Mouse (Mus musculus): ENCODE measurements at regions not wholly inside any gene's neighbourhood (a gene's known extent, or its start where the extent isn't known, plus 50 kb on each side); places are given as distances from the start of the nearest gene placed in this dataset.

DNA sequence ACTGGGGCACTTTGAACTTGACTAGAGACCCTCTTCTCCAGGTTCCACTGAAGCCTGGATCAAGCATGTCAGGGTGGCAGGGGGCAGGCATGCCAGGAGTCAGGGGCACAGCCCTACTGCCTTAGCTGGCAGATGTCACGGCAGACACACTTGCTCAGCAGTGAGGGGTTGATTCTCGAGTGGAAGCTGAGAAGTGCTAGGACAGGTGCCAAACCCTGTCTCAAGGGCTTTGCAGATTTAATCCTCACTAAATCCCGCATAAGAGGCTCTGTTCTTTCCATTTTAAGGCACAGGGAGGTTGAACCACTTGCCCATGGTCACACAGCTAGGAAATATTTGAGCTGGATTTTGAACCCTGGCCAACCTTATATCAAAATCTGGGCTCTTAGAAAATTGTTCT is 223.5 kb upstream of the Mvb12b start:
- no peak for DNase-seq (ENCODE audit: low spot score in 2 of 2)

DNA sequence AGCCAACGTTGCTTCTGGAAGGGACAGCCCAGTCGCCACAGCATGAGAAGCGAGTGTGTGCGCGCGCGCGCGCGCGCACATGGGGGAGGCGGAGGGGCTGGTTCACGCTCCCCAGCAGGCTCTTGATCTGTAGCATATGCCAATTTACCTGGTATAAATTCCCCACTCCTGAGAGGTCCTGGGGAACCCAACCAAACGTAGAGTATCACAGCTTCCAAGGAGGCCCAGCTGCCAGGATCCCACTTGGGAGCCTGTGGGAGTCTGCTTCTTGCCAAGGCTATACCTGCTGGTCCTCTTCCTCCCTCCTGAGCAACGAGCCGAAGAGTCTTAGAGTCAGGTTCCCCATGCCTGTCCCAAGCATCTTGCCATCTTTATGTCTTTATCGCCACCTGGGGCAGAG is 222.8 kb upstream of the Mvb12b start:
- no peak for DNase-seq (ENCODE audit: low spot score in 2 of 2)

DNA sequence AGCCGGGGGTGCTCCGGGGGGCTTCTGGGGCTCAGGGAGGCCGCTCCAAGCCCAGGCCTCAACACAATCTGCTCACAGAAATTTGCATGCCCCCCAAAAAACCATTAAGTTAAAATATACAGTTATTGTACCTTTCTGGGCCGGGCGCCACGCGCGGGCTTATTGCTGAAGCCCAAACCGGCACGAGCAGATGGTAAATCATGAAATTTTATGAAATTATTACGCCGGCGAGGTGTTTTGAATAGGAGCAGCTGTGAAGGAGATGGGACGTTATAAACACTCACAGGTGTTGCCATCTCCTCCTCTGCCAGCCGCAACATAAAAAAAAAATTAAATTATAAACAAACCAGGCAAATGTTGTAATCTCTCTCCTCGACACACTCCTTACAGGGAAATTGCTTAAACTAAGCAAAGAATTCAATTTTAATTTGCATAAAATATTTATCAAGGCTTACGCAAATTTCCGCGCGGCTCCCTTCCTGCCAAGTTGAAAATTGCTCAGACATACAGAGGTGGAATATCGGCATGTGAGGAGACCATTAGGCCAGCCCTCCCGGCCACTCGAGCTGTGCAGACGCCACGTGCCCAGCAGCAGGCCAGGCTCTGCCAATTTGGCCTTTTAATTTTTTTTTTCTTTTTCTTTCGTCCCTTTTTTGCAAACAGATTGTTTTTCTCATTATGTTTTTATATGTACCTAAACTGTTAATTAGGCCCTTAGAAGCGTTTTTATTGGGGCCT is 220.0 kb upstream of the Mvb12b start:
- DNase-seq (ENCODE audit: low spot score in 2 of 2), result no peak

DNA sequence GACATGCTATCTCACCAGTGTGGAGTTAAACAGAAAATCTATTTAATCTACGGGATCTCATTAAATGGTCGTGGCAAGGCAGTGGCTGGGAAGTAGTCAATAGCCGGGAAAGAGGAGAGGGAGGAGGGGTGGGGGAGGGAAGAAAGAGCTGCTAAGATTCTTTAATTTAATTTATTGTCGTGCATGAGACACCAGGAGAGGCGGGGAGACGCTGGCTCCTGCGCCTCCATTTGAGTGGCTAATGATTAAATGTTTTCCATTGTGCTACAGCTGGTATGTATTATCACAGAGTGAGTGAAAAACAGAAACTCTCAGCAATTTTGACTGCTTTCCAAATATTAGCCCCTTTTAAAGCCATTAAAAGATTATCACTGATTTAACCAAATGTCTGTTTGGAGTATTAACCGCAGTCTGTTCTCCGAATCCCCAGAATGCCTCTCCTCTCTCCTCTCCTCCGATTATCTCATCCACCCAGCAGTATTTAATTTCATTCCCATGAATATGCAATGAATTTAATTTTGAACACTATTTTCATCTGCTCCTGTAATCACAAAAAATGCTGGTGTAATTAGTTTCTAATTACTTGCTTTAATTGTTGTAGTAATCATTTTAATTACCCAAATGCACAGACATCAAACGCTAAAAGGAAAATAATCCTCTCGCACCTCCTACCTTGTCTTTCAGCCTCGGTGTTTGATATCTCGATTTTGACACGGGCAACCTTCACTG is 219.3 kb upstream of the Mvb12b start:
- DNase-seq (ENCODE audit: low spot score in 2 of 2), result no peak

DNA sequence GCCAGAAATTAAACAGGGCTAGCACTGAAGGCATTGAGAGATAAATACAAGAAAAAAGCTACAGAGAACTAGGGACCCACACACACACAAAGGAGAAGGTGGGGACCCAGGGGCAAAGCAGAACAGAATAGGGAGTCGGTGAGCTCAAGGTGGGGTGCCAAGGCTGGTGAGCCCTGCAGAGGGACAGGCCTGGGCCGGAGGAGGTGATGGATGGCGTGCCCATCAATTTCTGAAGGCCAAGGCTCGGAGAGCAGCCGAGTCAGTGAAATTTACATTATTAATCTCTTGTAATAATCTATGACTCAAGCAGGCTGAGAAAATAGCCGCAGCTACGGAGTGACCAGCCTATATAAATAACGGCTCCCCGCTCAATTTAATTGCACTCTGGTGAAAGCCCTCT is 218.5 kb upstream of the Mvb12b start:
- DNase-seq (ENCODE audit: low spot score in 2 of 2), result no peak

DNA sequence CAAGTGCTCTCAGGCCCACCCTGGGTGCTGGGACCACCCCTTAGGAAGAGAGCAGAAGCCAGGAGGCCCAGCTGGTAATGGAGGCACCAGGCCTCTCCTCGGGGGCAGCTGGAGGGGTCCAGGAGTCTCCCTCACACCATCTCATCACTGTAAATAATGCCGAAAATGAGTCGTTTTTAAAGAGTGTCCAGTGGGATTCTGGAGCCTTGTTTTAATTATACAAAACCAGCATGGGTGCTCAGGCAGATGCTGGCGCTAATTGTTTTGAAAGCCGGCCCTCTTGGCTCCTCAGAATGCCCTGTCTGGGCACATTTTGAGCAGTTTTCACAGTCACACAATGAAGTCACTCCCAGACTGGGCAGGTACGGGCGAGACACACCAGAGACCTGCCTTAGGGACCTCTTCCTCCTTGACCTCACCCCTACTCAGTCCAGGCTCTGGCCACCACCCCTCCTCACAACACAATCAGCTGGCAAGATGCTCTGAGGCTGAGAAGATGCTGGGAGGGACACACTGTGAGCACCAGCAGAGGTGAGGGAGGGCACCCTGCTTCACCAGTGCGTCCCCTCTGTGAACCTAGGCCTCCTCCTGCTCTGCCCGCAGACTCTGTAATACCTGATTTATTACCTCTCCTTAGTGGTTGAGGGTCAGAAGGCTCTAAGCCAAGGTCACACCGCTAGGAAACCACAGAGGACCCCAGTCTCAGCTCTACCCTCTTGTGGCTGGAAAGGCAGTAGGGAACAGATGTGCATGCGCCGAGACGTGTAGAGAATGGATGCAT is 217.7 kb upstream of the Mvb12b start:
- no peak for DNase-seq (ENCODE audit: low spot score in 2 of 2)

DNA sequence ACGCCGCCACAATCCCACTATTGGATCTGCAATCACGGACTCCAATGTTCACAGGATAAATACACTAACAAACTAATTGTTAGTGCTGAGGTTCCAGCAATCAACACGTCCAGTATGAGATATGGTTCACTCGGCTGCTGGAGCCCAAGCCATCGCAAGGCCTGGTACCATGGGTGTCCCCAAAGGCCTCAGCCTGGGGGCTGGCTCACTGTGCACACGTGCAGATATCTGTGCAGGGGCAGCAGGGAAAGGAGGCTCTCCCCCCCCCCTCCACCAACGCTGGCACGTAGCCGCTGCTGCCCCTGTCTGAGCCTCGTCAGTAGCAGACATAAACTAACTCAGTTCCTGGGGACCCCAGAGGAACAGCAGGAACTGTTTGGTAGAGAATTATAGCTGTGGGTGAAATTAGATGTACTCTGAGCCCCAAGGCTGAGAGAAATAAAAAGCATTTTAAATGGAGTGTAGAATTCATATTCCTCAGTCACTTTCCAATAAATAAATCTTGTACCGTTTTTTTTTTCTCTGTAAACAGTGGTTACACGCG is 210.3 kb upstream of the Mvb12b start:
- no peak for DNase-seq (ENCODE audit: low spot score in 2 of 2)

DNA sequence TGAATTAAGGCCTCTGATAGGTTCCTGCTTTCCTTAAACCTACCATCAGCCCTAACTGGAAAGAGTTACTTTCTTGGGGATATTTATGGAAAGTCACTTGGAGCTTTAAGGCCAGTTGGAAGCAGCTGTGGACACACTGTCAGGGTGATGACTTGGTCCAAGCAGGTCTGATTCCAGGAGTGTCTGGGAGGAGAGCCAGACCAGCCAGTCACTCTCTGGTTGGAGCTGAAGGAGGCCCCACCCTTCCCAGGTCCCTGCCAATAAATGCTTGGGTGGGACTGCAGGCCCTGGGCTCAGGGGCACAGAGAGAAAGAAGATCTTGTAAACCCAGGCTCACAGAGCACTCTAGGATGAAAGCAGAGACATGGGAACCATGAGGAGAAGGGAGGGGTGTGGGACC is 208.8 kb upstream of the Mvb12b start:
- no peak for DNase-seq (ENCODE audit: low spot score in 2 of 2)

DNA sequence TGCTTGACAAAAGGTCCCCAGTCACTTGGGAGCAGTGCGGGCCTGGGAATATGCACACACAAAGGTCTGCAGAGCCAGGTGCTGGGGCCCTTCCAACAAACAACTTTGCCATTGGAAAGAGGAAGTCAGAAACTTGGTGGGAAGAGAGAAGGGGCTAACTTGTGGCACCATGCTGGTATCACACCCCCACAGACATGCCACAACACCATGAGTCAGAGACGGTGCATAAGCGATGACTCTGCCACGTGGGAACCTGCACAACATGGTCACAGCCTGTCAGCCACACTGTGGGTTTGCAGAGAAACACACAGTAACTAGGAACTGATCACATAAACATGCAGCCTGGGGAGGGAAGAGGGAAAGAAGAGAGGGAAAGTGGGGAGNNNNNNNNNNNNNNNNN is 201.1 kb upstream of the Mvb12b start:
- DNase-seq (ENCODE audit: low spot score in 2 of 2), result no peak

DNA sequence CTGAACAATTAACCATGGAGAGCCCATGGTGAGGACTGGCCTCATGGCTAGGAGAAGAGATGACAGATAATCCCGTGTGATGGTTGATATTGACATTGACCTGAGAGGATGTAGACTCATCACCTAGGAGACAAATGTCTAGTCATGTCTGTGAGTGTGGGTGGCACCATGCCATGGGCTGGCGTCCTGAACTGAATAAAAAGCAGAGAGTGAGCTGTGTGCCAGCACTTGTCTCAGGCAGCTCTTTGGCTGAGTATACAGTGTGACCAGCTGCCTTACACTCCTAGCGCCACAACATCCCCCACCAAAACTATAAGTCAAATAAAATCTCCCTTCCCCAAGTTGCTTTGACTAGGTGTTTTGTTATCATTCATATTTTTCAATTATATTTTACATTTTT is 198.4 kb upstream of the Mvb12b start:
- no peak for DNase-seq (ENCODE audit: low spot score in 2 of 2)

DNA sequence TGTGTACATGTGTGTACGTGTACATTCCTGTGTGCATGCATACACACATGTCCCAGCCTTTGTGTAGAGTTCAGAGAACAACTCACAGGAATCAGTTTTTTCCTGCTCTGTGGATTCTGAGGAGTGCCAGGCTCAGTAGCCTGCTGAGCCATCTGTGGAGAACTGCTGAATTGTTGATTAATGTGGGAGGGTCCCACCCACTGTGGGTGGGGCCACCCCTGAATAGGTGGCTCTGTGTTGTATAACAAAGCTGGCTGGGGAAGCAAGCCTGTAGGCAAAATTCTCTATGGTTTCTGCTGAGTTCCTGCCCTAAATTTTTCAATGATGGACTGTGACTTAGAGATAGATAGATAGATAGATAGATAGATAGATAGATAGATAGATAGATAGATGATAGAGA is 196.8 kb upstream of the Mvb12b start:
- no peak for DNase-seq (ENCODE audit: low spot score in 2 of 2)

DNA sequence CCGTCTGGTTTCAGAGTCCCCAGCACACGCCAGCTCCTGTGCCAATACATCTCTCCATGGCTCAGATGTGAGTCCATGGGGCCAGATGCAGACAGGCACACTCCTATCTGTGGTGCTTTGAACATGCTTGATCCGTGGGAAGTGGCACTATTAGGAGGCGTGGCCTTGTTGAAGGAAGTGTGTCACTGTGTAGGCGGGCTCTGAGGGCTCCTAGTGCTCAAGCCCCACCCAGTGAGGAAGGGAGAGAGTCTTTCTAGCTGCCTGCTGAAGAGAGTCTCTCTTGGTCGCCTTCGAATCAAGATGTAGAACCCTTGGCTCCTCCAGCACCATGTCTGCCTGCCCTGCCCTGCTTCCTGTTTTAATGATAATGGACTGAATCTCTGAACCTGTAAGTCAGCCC is 194.7 kb upstream of the Mvb12b start:
- DNase-seq (ENCODE audit: low spot score in 2 of 2), result no peak

DNA sequence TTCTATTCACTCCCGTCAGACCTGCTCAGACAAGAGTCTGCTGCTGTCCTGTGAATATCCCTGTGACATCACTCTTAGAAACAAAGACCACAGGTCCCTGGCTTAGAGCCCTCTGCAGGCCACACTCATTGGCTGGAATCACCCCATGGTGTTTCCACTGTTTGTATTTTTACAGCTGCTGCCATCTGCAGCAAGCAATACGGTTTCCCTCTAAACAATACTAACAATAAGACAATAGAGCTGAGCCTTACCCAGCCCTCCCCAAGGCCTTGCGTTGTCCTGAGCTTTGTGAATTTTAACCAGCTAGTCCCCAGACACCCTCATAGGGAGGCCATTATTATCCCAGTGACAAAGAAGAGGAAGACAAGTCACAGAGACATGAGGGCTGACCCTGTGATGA is 192.4 kb upstream of the Mvb12b start:
- DNase-seq (ENCODE audit: low spot score in 2 of 2), result no peak

DNA sequence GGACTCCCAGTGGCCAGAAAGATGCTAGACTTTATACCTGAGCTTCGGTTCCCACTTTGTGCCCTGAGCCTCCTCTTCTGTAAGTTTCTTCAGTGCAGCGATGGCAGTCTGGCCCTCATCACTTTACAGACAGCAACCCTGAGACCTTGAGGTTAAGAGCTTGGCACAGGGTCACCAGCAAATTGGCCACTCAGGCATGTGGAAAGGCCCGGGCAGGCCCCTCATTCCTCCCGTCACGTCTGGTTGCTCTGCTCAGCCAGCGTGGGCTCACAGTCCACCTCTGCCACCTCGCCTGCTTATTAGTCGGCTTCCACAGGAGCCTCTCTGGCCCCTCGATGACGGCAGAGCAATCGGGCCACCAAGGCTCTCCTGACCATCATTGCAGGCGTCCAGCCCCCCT is 191.5 kb upstream of the Mvb12b start:
- DNase-seq (ENCODE audit: low spot score in 2 of 2), result no peak

DNA sequence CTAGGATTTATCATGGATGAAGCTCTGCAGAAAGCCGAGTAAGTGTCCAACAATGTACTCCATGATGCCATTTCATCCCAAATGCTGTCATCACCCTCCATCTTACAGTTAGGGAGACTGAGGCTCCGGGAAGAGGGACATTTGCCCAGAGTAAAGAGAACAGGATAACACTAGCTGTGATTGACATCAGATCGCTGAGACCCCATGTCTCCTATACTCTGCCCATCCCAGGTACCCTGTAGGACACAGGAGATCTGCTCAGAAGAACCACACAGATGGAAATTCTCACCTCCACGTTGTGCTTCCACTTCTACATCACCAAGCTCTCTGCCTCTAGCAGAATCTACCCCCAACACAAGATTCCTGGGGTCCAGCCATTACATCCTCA is 191.1 kb upstream of the Mvb12b start:
- no peak for DNase-seq (ENCODE audit: low spot score in 2 of 2)

DNA sequence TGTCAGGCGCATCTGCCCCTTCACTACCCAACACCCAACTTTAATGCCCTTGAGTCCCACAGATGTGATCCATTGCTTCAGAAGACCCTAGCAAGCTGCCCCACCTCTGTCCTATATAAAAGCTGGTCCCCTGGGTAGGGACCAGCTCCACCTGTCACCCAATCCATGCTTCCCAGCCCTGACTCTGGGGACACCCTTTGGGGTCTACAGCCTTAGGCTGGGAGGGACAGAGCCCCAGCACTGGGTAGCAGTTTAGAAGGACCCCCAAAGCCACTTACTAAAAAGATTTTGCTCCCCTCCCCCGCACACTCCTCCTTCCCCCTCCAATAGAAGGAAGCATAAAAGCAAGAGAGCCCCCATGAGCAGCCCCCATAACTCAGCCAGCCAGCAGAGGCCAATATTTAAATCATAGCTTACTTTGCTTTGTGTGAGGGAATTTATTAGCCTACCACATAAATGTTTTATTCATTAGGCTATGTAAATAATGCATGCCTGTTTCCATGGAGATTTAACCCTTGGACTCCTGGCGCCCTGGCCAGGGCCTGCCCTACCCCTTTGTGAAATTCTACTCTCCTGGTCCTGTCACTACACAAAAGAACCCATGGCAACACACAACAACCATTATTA is 190.6 kb upstream of the Mvb12b start:
- DNase-seq (ENCODE audit: low spot score in 2 of 2), result no peak

DNA sequence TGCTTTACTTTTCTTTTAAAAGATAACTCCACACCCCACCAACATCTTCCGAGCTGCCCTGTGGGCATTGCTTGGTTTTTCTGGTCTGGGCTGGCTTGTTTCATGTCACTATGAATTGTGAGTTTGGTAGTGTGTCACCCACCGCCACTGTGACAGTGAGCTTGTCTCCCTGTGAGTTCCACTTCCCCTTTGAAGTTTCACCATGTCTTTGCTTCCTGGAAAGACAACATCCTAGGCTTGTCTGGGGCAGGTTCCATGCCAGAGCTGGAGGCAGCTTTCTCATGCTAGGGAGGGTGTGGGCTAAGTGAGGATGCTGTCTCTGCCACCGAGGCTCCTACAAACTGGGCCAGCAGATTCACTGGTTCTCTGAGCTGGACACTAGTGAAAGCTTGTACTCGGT is 188.6 kb upstream of the Mvb12b start:
- DNase-seq (ENCODE audit: low spot score in 2 of 2), result no peak

DNA sequence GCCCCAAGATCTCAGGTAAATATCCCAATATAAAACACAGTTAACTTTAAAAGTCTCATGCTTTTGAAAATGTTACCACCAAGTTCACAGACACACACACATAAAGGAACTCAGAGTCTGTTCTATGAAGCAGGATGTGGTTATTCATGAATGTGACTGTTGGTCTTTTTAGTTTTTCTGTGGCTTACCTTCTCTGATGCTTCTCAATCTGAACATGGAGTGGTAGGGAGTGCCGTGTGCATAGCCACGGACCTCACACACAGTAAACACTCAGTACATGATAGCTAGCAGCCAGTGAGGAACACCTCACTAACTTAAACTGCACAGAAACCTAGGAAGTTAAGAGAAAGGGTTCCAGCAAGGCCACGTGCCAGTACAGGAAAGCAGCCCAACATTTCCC is 186.3 kb upstream of the Mvb12b start:
- no peak for DNase-seq (ENCODE audit: low spot score in 2 of 2)

DNA sequence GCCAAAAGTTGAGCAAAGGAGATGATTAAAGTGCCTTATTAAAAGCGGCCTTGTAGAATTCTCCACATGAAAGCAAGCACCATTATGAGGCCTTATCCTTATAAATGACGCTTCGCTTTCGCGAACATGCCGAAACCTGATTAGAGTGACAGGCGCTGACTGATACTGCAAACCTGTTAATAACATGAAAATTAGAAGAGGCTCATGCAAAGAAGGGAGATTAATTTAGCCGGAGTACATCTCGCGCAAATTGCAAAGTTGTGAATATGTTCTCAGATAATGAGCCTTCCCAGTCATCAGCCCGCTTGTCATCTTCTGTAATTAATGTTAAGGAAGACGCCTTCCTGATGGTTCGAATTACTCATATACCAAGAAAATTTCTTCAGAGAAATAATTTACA is 177.8 kb upstream of the Mvb12b start:
- no peak for DNase-seq (ENCODE audit: low spot score in 2 of 2)

DNA sequence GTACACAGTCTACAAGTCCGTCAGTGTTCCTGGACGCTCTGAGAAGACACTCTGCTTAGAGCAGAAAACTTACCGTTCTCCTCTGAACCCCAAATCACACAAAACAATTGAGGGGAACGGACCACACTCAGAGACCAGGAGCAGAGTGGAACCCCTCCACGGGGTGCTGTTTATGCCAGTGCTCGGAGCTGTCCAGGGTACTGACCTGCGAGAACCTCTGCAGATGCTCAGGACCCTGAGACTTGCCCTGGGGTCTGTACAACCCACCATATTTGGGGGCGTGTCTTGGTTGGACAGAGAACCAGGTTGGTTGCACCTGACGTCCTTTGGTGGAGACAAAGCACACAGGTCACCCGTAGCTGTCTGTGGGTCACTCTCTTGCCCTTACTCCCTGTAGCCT is 177.3 kb upstream of the Mvb12b start:
- DNase-seq (ENCODE audit: low spot score in 2 of 2), result no peak

DNA sequence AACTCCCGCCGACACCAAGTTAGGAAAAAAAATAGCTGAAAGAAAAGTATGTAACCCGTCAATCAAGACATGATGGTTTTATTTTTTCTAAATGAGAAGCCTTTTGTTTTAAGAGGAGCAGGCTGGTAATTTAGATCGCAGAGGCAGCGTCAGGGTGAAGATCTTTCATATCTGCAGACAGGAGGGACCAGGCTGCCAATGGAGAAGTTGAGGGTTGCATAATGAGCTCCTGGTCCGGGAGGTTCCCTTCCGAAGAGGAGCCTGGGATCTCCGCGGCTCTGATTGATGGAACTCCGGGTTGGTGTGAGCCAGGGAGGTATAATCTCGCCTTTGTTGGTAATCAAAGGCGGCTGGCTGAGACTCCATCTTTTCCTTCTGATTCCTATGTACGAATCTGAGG is 168.8 kb upstream of the Mvb12b start:
- no peak for DNase-seq (ENCODE audit: low spot score in 2 of 2)

DNA sequence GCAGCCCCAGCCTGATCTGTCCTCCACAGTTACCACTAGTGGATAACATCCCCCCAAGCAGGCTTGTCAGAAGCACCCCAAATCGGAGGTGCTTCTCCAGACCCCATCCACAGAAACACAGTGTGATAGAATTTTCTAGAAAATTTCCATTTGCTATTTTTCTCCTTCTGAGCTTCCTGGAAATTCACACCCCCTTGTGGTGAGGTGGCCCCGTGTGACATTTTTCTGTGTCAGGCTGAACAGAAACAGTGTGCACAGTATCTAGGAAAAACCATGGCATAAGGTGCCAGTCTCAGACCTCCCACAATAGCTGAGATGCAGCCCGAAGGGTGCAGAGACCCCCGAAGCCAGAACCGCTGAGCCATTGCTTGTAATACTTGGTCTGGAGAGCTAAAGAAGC is 155.3 kb upstream of the Mvb12b start:
- DNase-seq (ENCODE audit: low spot score in 2 of 2), result no peak

Data from urinary bladder, postnatal 4 days (tissue).